Mouse (Mus musculus) left cerebral cortex, postnatal 4 days (tissue): ENCODE data around the gene Gm30191. TPM values are rescaled to one million over a fixed set of nuclear protein-coding genes. Genes with fewer than 3 reads are reported as not detected.
"Not testable (repeated sequence)": the region's sequence is repeated elsewhere in the genome, so short reads cannot be mapped to it uniquely, and the experiment has no call there.

Source experiments
- DNase-seq: peaks from one replicate; pipeline ENCODE4 v3.0.0-alpha.2; 2022
- intact Hi-C: fragments of 180-260 bp; cut with DNase I; formaldehyde crosslinking; loops from one replicate; pipeline ENCODE4 v1.15.1; 2025
- total RNA-seq, 2 experiments: library from RNA; stranded (reverse); gene quantifications; 2 replicates each; pipeline ENCODE4 v1.2.3; 2021

Gene Gm30191
- total RNA-seq, 2 experiments from 2014 or later = not detected

- no peak for DNase-seq
- intact Hi-C loops = no loop called here
Observed at GRCm38 (mm10) chr4:134284942-134285341, 38.2 kb downstream of the Gm30191 start.

GRCm38 (mm10) chr4:134286226-134287167 lies 39.8 kb downstream of the Gm30191 start:
- DNase-seq = peak; percentile 43
- intact Hi-C loops = no loop called here

- DNase-seq = peak; percentile 96
- intact Hi-C loops = no loop called here
Observed at GRCm38 (mm10) chr4:134287168-134287564, 40.4 kb downstream of the Gm30191 start.

- DNase-seq = peak; percentile 85
- intact Hi-C loops = no loop called here
Observed at GRCm38 (mm10) chr4:134287575-134288025, 40.9 kb downstream of the Gm30191 start, which contains the start of gene Pdik1l. TSS of gene Pdik1l (minus strand) at chr4:134287895.

- intact Hi-C loops = no loop called here
- no peak for DNase-seq
Observed at GRCm38 (mm10) chr4:134288397-134289256, 41.9 kb downstream of the Gm30191 start.

- intact Hi-C loops = no loop called here
- peak; percentile 75 for DNase-seq
Observed at GRCm38 (mm10) chr4:134292067-134292466, 45.3 kb downstream of the Gm30191 start.

- DNase-seq = peak; percentile 30
- intact Hi-C loops = no loop called here
Observed at GRCm38 (mm10) chr4:134293061-134293691, 46.4 kb downstream of the Gm30191 start.

- intact Hi-C loops = no loop called here
- no peak for DNase-seq
Observed at GRCm38 (mm10) chr4:134293692-134294163, 47.0 kb downstream of the Gm30191 start.

- intact Hi-C loops, DNase-seq: not testable (repeated sequence)
Observed at GRCm38 (mm10) chr4:134296096-134296495, 49.4 kb downstream of the Gm30191 start.

GRCm38 (mm10) chr4:134296523-134296922 lies 49.8 kb downstream of the Gm30191 start:
- intact Hi-C loops = no loop called here
- no peak for DNase-seq

GRCm38 (mm10) chr4:134297369-134297768 lies 50.6 kb downstream of the Gm30191 start:
- intact Hi-C loops = no loop called here

GRCm38 (mm10) chr4:134298626-134299497 lies 52.1 kb downstream of the Gm30191 start:
- intact Hi-C loops = no loop called here
- DNase-seq = no peak

More at GRCm38 (mm10) chr4:134297369-134297768, 50.6 kb downstream of the Gm30191 start:
- DNase-seq = no peak

- intact Hi-C loops = no loop called here
- no peak for DNase-seq
Observed at GRCm38 (mm10) chr4:134299498-134299810, 52.7 kb downstream of the Gm30191 start.

Other genes with a start within 250 kb of the Gm30191 start
- gene Dhdds, start 246.0 kb upstream of the Gm30191 start, total RNA-seq = 10 to 100 TPM; 49.1 to 57.1 TPM
- gene Lin28a, start 228.1 kb upstream of the Gm30191 start, total RNA-seq = not detected
- not detected for gene Zfp683, start 193.1 kb upstream of the Gm30191 start, total RNA-seq
- 1 to 10 TPM; 5.8 to 8.5 TPM for gene Crybg2, start 186.1 kb upstream of the Gm30191 start, total RNA-seq
- 1 to 10 TPM; 1.1 to 1.6 TPM for gene Cd52, start 151.9 kb upstream of the Gm30191 start, total RNA-seq
- gene Ubxn11, start 144.4 kb upstream of the Gm30191 start, total RNA-seq = 10 to 100 TPM; 16.9 to 24.0 TPM
- gene Sh3bgrl3, start 118.1 kb upstream of the Gm30191 start, total RNA-seq = 100 to 1,000 TPM; 214 to 231 TPM
- gene Cep85, start 59.8 kb upstream of the Gm30191 start, total RNA-seq = 10 to 100 TPM; 11.2 to 17.0 TPM
- not detected for gene Gm7534, start 43.9 kb upstream of the Gm30191 start, total RNA-seq
- gene Catsper4, start 19.6 kb upstream of the Gm30191 start, total RNA-seq = under 1 TPM in 1 of 2 experiments, not detected in 1; 0.34 TPM
- under 1 TPM; 0.22 to 0.36 TPM for gene Cnksr1, start 8.5 kb upstream of the Gm30191 start, total RNA-seq
- gene E130218I03Rik, start 3.3 kb upstream of the Gm30191 start, total RNA-seq = not detected
- gene Zfp593, start 1.3 kb upstream of the Gm30191 start, total RNA-seq = 10 to 100 TPM; 15.4 to 16.5 TPM
- gene Grrp1, start 7.2 kb downstream of the Gm30191 start, total RNA-seq = 1 to 10 TPM; 7.5 to 8.4 TPM
- gene Pdik1l, start 41.0 kb downstream of the Gm30191 start, total RNA-seq = 10 to 100 TPM; 36.9 to 39.7 TPM
- gene Trim63, start 68.2 kb downstream of the Gm30191 start, total RNA-seq = under 1 TPM; 0.44 to 0.46 TPM
- gene Slc30a2, start 96.2 kb downstream of the Gm30191 start, total RNA-seq = not detected
- gene Extl1, start 136.9 kb downstream of the Gm30191 start, total RNA-seq = 1 to 10 TPM; 3.9 to 4.1 TPM
- 10 to 100 TPM; 12.7 to 14.1 TPM for gene Pafah2, start 149.4 kb downstream of the Gm30191 start, total RNA-seq
- gene Stmn1, start 221.4 kb downstream of the Gm30191 start, total RNA-seq = 1,000 to 10,000 TPM; 3,425 to 3,590 TPM
- gene Paqr7, start 249.8 kb downstream of the Gm30191 start, total RNA-seq = 10 to 100 TPM; 30.7 to 31.7 TPM